Mouse (Mus musculus): ENCODE data around the gene Car9.
"Not testable (repeated sequence)": the region's sequence is repeated elsewhere in the genome, so short reads cannot be mapped to it uniquely, and the experiment has no call there.

The Car9 gene

GRCm38 (mm10) chr4:43530081-43530501, 23.3 kb downstream of the Car9 start:
- DNase-seq (ENCODE audit: low spot score): no peak

GRCm38 (mm10) chr4:43530581-43530980, 23.8 kb downstream of the Car9 start:
- DNase-seq (ENCODE audit: low spot score): peak; percentile 56

- DNase-seq (ENCODE audit: low spot score): no peak
Measured at GRCm38 (mm10) chr4:43533270-43533669, 26.5 kb downstream of the Car9 start.

GRCm38 (mm10) chr4:43535628-43536027, 28.9 kb downstream of the Car9 start:
- DNase-seq (ENCODE audit: low spot score): no peak

- DNase-seq (ENCODE audit: low spot score): no peak
Measured at GRCm38 (mm10) chr4:43536031-43536430, 29.3 kb downstream of the Car9 start.

- DNase-seq (ENCODE audit: low spot score): no peak
Measured at GRCm38 (mm10) chr4:43542044-43542443, 35.3 kb downstream of the Car9 start.

- DNase-seq (ENCODE audit: low spot score): no peak
Measured at GRCm38 (mm10) chr4:43546375-43547047, 39.7 kb downstream of the Car9 start.

- no peak for DNase-seq (ENCODE audit: low spot score)
Measured at GRCm38 (mm10) chr4:43547160-43547559, 40.4 kb downstream of the Car9 start.

GRCm38 (mm10) chr4:43549055-43549454, 42.3 kb downstream of the Car9 start:
- DNase-seq (ENCODE audit: low spot score): no peak

GRCm38 (mm10) chr4:43551854-43552253, 45.1 kb downstream of the Car9 start:
- not testable (repeated sequence) for DNase-seq (ENCODE audit: low spot score)

- no peak for DNase-seq (ENCODE audit: low spot score)
Measured at GRCm38 (mm10) chr4:43552437-43552836, 45.7 kb downstream of the Car9 start.

GRCm38 (mm10) chr4:43553891-43554290, 47.1 kb downstream of the Car9 start:
- no peak for DNase-seq (ENCODE audit: low spot score)

- no peak for DNase-seq (ENCODE audit: low spot score)
Measured at GRCm38 (mm10) chr4:43555926-43556325, 49.2 kb downstream of the Car9 start.

GRCm38 (mm10) chr4:43558028-43558630, 51.4 kb downstream of the Car9 start:
- peak; percentile 87 for DNase-seq (ENCODE audit: low spot score)

- DNase-seq (ENCODE audit: low spot score): peak; percentile 87
Measured at GRCm38 (mm10) chr4:43558631-43559356, 52.0 kb downstream of the Car9 start.

- no peak for DNase-seq (ENCODE audit: low spot score)
Measured at GRCm38 (mm10) chr4:43559519-43560242, 52.9 kb downstream of the Car9 start.

GRCm38 (mm10) chr4:43560243-43560611, 53.5 kb downstream of the Car9 start:
- DNase-seq (ENCODE audit: low spot score): peak; percentile 52

GRCm38 (mm10) chr4:43560976-43561375, 54.2 kb downstream of the Car9 start:
- no peak for DNase-seq (ENCODE audit: low spot score)

- no peak for DNase-seq (ENCODE audit: low spot score)
Measured at GRCm38 (mm10) chr4:43561436-43561996, 54.8 kb downstream of the Car9 start.

- peak; percentile 97 for DNase-seq (ENCODE audit: low spot score)
Measured at GRCm38 (mm10) chr4:43561997-43562768, 55.4 kb downstream of the Car9 start, which contains the start of the genes Creb3 and Tln1. Creb3 (plus strand) TSS chr4:43562332. Tln1 (minus strand) TSS chr4:43562691.

Measured in yolk sac, embryonic 10.5 days (tissue).